Mouse (Mus musculus): ENCODE measurements around the gene Dynlt3. TPM values are rescaled to one million over a fixed set of nuclear protein-coding genes. Genes with fewer than 3 reads are reported as not detected.
"Not testable (repeated sequence)": the region's sequence is repeated elsewhere in the genome, so short reads cannot be mapped to it uniquely, and the experiment has no call there.

Dynlt3 gene
- 23.9 and 24.1 TPM in 2 replicates for polyA plus RNA-seq (2015; fragmentation: Nextera tagmentation; extraction: Ambion mirVana)

GRCm38 (mm10) chrX:9662391-9663111 is at the start of gene Dynlt3:
Gene Dynlt3, minus strand, starts transcription at chrX:9663003.
- H3K9me3 ChIP-seq (replicated peaks) = no peaks in the 10 kb centered on the region
- H3K4me2 ChIP-seq = peak within 1 kb of the TSS; percentile 64
- no peaks in the 10 kb centered on the region for H3K36me3 ChIP-seq (replicated peaks)
- no peaks in the 10 kb centered on the region for H3K27me3 ChIP-seq
- H3K9ac ChIP-seq = peak within 1 kb of the TSS; percentile 52
- H3K4me3 ChIP-seq (replicated peaks) = peak within 1 kb of the TSS; percentile 64
- H3K4me1 ChIP-seq (replicated peaks) = peaks cover 6% of the 10 kb centered on the region; the same call in 1 of the 2 replicates
- no peak within 1 kb of the TSS for H3K27ac ChIP-seq (replicated peaks)
- ATAC-seq (ENCODE audit: insufficient read depth) = peak; percentile 98
- 8% methylated on average over 30 of the region's 30 CpGs for WGBS (ENCODE audit: insufficient replicate concordance)

GRCm38 (mm10) chrX:9699815-9700214 is 37.0 kb upstream of the Dynlt3 start:
- Histone ChIP-seq H3K36me3 (replicated peaks) (no peaks in the 10 kb centered on the region), H3K27me3 (no peaks in the 10 kb centered on the region), H3K4me1 (replicated peaks) (no peaks in the 10 kb centered on the region), H3K9ac (no peak overlapping the region), H3K9me3 (replicated peaks) (no peaks in the 10 kb centered on the region), H3K4me3 (replicated peaks) (no peak overlapping the region), H3K4me2 (no peak overlapping the region), H3K27ac (replicated peaks) (no peak overlapping the region)
- WGBS (ENCODE audit: insufficient replicate concordance) = 62% methylated on average over 3 of the region's 3 CpGs
- no peak for ATAC-seq (ENCODE audit: insufficient read depth)

- WGBS (ENCODE audit: insufficient replicate concordance) = 70% methylated on average over 6 of the region's 6 CpGs
- no peak for ATAC-seq (ENCODE audit: insufficient read depth)
- Histone ChIP-seq H3K9me3 (replicated peaks) (no peaks in the 10 kb centered on the region), H3K27ac (replicated peaks) (no peak overlapping the region), H3K4me1 (replicated peaks) (no peaks in the 10 kb centered on the region), H3K9ac (no peak overlapping the region), H3K27me3 (no peaks in the 10 kb centered on the region), H3K36me3 (replicated peaks) (no peaks in the 10 kb centered on the region), H3K4me2 (no peak overlapping the region), H3K4me3 (replicated peaks) (no peak overlapping the region)
Measured at GRCm38 (mm10) chrX:9695997-9696396, 33.2 kb upstream of the Dynlt3 start.

- Histone ChIP-seq H3K27ac (replicated peaks) (no peak overlapping the region), H3K9ac (no peak overlapping the region), H3K4me3 (replicated peaks) (no peak overlapping the region), H3K4me1 (replicated peaks) (no peaks in the 10 kb centered on the region), H3K36me3 (replicated peaks) (no peaks in the 10 kb centered on the region), H3K4me2 (no peak overlapping the region), H3K9me3 (replicated peaks) (no peaks in the 10 kb centered on the region), H3K27me3 (no peaks in the 10 kb centered on the region)
- 54% methylated on average over 1 of the region's 1 CpGs for WGBS (ENCODE audit: insufficient replicate concordance)
- ATAC-seq (ENCODE audit: insufficient read depth) = no peak
Measured at GRCm38 (mm10) chrX:9672040-9672439, 9.2 kb upstream of the Dynlt3 start.

GRCm38 (mm10) chrX:9671418-9671817 is 8.6 kb upstream of the Dynlt3 start:
- H3K4me3 ChIP-seq (replicated peaks) = no peak overlapping the region
- H3K27me3 ChIP-seq = no peaks in the 10 kb centered on the region
- no peaks in the 10 kb centered on the region for H3K4me1 ChIP-seq (replicated peaks)
- no peaks in the 10 kb centered on the region for H3K36me3 ChIP-seq (replicated peaks)
- no peak overlapping the region for H3K9ac ChIP-seq
- no peak for ATAC-seq (ENCODE audit: insufficient read depth)
- 56% methylated on average over 3 of the region's 3 CpGs for WGBS (ENCODE audit: insufficient replicate concordance)
- no peaks in the 10 kb centered on the region for H3K9me3 ChIP-seq (replicated peaks)
- H3K4me2 ChIP-seq = no peak overlapping the region
- H3K27ac ChIP-seq (replicated peaks) = no peak overlapping the region

GRCm38 (mm10) chrX:9652806-9653205 is 10.0 kb downstream of the Dynlt3 start:
- WGBS (ENCODE audit: insufficient replicate concordance) = 43% methylated on average over 3 of the region's 3 CpGs
- H3K9ac ChIP-seq = no peak overlapping the region
- no peak for ATAC-seq (ENCODE audit: insufficient read depth)

GRCm38 (mm10) chrX:9640594-9640993 is 22.2 kb downstream of the Dynlt3 start:
- H3K4me3 ChIP-seq (replicated peaks); ATAC-seq (ENCODE audit: insufficient read depth); H3K36me3 ChIP-seq (replicated peaks); H3K9ac ChIP-seq; H3K4me2 ChIP-seq; H3K9me3 ChIP-seq (replicated peaks); H3K4me1 ChIP-seq (replicated peaks); H3K27me3 ChIP-seq; H3K27ac ChIP-seq (replicated peaks): not testable (repeated sequence)
- 27% methylated on average over 5 of the region's 5 CpGs for WGBS (ENCODE audit: insufficient replicate concordance)

More at GRCm38 (mm10) chrX:9652806-9653205, 10.0 kb downstream of the Dynlt3 start:
- no peaks in the 10 kb centered on the region for H3K36me3 ChIP-seq (replicated peaks)
- H3K4me1 ChIP-seq (replicated peaks) = no peaks in the 10 kb centered on the region
- no peak overlapping the region for H3K27ac ChIP-seq (replicated peaks)
- no peak overlapping the region for H3K4me2 ChIP-seq
- no peak overlapping the region for H3K4me3 ChIP-seq (replicated peaks)
- no peaks in the 10 kb centered on the region for H3K27me3 ChIP-seq
- H3K9me3 ChIP-seq (replicated peaks) = no peaks in the 10 kb centered on the region

GRCm38 (mm10) chrX:9640126-9640525 is 22.7 kb downstream of the Dynlt3 start:
- not testable (repeated sequence) for H3K9ac ChIP-seq; H3K36me3 ChIP-seq (replicated peaks); H3K4me3 ChIP-seq (replicated peaks); H3K9me3 ChIP-seq (replicated peaks); H3K4me2 ChIP-seq; H3K4me1 ChIP-seq (replicated peaks); H3K27ac ChIP-seq (replicated peaks); H3K27me3 ChIP-seq
- WGBS (ENCODE audit: insufficient replicate concordance) = 23% methylated on average over 2 of the region's 2 CpGs
- peak; percentile 58; the same call in 1 of the 2 replicates for ATAC-seq (ENCODE audit: insufficient read depth)

Other genes starting within 250 kb of the Dynlt3 start
- gene Cybb, start 175.2 kb downstream of the Dynlt3 start, polyA plus RNA-seq (2015; fragmentation: Nextera tagmentation; extraction: Ambion mirVana) = 17.1 and 17.5 TPM in 2 replicates
- not detected in 2 replicates for gene H2al1o, start 90.6 kb downstream of the Dynlt3 start, polyA plus RNA-seq (2015; fragmentation: Nextera tagmentation; extraction: Ambion mirVana)
- not detected in 2 replicates for gene Hypm, start 183.9 kb upstream of the Dynlt3 start, polyA plus RNA-seq (2015; fragmentation: Nextera tagmentation; extraction: Ambion mirVana)
- not detected in 2 replicates for gene H2al3, start 186.7 kb upstream of the Dynlt3 start, polyA plus RNA-seq (2015; fragmentation: Nextera tagmentation; extraction: Ambion mirVana)
- gene Sytl5, start 222.6 kb upstream of the Dynlt3 start, polyA plus RNA-seq (2015; fragmentation: Nextera tagmentation; extraction: Ambion mirVana) = 1.6 and 1.8 TPM in 2 replicates